Mouse (Mus musculus): Measurements from ENCODE around the gene Casz1. TPM values are rescaled to one million over a fixed set of nuclear protein-coding genes. Genes with fewer than 3 reads are reported as not detected.

The Casz1 gene
- polyA plus RNA-seq, 2 experiments, result 5.5 to 7.4 TPM

GRCm38 (mm10) chr4:148859415-148859814, 55.2 kb downstream of the Casz1 start:
- Histone ChIP-seq H3K27me3 (ENCODE audit: control insufficient read depth, insufficient read depth, low read length) (peaks cover 29% of the 10 kb centered on the region), H3K4me1 (ENCODE audit: control insufficient read depth, insufficient read depth, low read length) (peaks cover 9% of the 10 kb centered on the region), H3K27ac (replicated peaks; ENCODE audit: low read depth, low read length) (no peak overlapping the region), H3K9ac (ENCODE audit: low read depth, low read length, severe bottlenecking) (no peak overlapping the region), H3K4me2 (replicated peaks; ENCODE audit: low read depth, low read length, severe bottlenecking) (peak overlapping the region; percentile 44), H3K9me3 (ENCODE audit: control insufficient read depth, low read length) (no peaks in the 10 kb centered on the region), H3K36me3 (ENCODE audit: control insufficient read depth, insufficient read depth, low read length) (no peaks in the 10 kb centered on the region), H3K4me3 (replicated peaks; ENCODE audit: low read length) (peak overlapping the region; percentile 18)
- no peak for TF ChIP-seq POLR2A (IDR thresholded peaks at IDR 0.05; ENCODE audit: borderline replicate concordance, extremely low read depth, insufficient read depth, insufficient read length)
- DNase-seq (ENCODE audit: low spot score) (no peak), ATAC-seq (ENCODE audit: low FRiP score, low read depth) (0 out of 2 replicates have a peak, but pooled peaks have one; percentile 4)
- WGBS, result 46% methylated on average over 7 of the region's 7 CpGs

DNA sequence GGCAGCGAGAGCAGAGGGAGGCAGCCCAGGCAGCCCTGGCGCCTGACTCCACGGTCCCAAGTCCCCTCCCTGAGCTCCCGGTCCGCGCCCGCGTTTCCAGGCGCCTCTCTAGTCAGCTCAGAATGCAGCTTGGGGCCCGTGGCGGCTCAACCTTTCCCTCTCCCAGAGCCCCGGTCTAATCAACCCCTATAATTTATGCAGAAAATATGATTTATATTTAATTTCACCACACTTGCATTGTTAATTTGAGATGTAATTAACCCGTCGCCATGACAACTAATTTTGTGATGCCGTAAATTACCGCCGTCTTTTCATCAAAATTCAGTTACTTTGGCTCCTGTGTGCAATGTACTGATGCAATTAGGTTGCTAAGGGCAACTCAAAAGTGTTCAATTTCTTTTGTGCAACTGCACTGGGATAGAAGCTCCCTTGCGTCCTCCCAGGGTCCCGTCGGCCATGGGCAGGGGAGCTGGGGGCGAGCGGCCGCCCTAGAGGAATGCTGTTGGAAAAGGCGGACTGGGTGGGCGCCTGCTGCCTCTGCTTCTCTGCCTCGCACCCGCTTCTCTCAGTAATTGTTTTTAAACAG, 55.8 kb downstream of the Casz1 start:
- peaks cover 32% of the 10 kb centered on the region for H3K27me3 ChIP-seq (ENCODE audit: control insufficient read depth, insufficient read depth, low read length)
- DNase-seq (ENCODE audit: low spot score) (no peak), ATAC-seq (ENCODE audit: low FRiP score, low read depth) (peak; percentile 39)
- H3K9me3 ChIP-seq (ENCODE audit: control insufficient read depth, low read length), result no peaks in the 10 kb centered on the region
- 2% methylated on average over 27 of the region's 27 CpGs for WGBS
- TF ChIP-seq POLR2A (IDR thresholded peaks at IDR 0.05; ENCODE audit: borderline replicate concordance, extremely low read depth, insufficient read depth, insufficient read length), result no peak
- peaks cover 9% of the 10 kb centered on the region for H3K4me1 ChIP-seq (ENCODE audit: control insufficient read depth, insufficient read depth, low read length)
- H3K27ac ChIP-seq (replicated peaks; ENCODE audit: low read depth, low read length), result no peak overlapping the region
- peak overlapping the region; percentile 44 for H3K4me2 ChIP-seq (replicated peaks; ENCODE audit: low read depth, low read length, severe bottlenecking)
- no peaks in the 10 kb centered on the region for H3K36me3 ChIP-seq (ENCODE audit: control insufficient read depth, insufficient read depth, low read length)
- no peak overlapping the region for H3K9ac ChIP-seq (ENCODE audit: low read depth, low read length, severe bottlenecking)
- peak overlapping the region; percentile 18 for H3K4me3 ChIP-seq (replicated peaks; ENCODE audit: low read length)

DNA sequence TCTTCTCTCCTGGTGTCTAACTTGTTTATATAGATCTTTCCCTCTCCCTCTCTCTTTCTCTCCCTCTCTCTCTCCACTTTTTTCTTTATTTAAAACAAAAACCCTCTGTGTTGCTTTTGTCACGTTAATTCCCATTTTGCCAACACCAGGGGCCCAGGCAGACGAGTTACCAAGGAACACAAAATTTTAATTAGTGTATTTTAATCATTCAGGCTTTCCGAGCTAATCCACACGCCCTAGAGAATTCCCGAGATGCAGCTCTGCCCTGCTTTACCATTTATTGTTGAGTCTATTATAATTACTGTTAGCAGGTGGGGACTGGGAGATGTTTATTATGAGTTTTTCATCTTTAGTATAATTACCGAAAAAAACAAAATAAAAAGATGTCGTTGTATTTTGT, 56.4 kb downstream of the Casz1 start:
- no peak overlapping the region for H3K9ac ChIP-seq (ENCODE audit: low read depth, low read length, severe bottlenecking)

GRCm38 (mm10) chr4:148866812-148867470, 62.7 kb downstream of the Casz1 start:
- WGBS, result 6% methylated on average over 12 of the region's 12 CpGs
- ATAC-seq (ENCODE audit: low FRiP score, low read depth) (peak; percentile 13; the same call in 1 of the 2 replicates), DNase-seq (ENCODE audit: low spot score) (no peak)
- Histone ChIP-seq H3K4me2 (replicated peaks; ENCODE audit: low read depth, low read length, severe bottlenecking) (no peak overlapping the region), H3K27ac (replicated peaks; ENCODE audit: low read depth, low read length) (no peak overlapping the region), H3K9me3 (ENCODE audit: control insufficient read depth, low read length) (no peaks in the 10 kb centered on the region), H3K4me1 (ENCODE audit: control insufficient read depth, insufficient read depth, low read length) (peaks cover 16% of the 10 kb centered on the region), H3K36me3 (ENCODE audit: control insufficient read depth, insufficient read depth, low read length) (no peaks in the 10 kb centered on the region), H3K9ac (ENCODE audit: low read depth, low read length, severe bottlenecking) (no peak overlapping the region), H3K27me3 (ENCODE audit: control insufficient read depth, insufficient read depth, low read length) (peaks cover 20% of the 10 kb centered on the region), H3K4me3 (replicated peaks; ENCODE audit: low read length) (no peak overlapping the region)
- TF ChIP-seq POLR2A (IDR thresholded peaks at IDR 0.05; ENCODE audit: borderline replicate concordance, extremely low read depth, insufficient read depth, insufficient read length), result no peak

More for the DNA sequence above, 56.4 kb downstream of the Casz1 start:
- 31% methylated on average over 7 of the region's 7 CpGs for WGBS
- DNase-seq (ENCODE audit: low spot score), result no peak
- no peak for ATAC-seq (ENCODE audit: low FRiP score, low read depth)
- Histone ChIP-seq H3K9me3 (ENCODE audit: control insufficient read depth, low read length) (no peaks in the 10 kb centered on the region), H3K4me3 (replicated peaks; ENCODE audit: low read length) (peak overlapping the region; percentile 18), H3K4me1 (ENCODE audit: control insufficient read depth, insufficient read depth, low read length) (peaks cover 9% of the 10 kb centered on the region), H3K27me3 (ENCODE audit: control insufficient read depth, insufficient read depth, low read length) (peaks cover 32% of the 10 kb centered on the region), H3K36me3 (ENCODE audit: control insufficient read depth, insufficient read depth, low read length) (no peaks in the 10 kb centered on the region), H3K27ac (replicated peaks; ENCODE audit: low read depth, low read length) (no peak overlapping the region), H3K4me2 (replicated peaks; ENCODE audit: low read depth, low read length, severe bottlenecking) (peak overlapping the region; percentile 44)
- TF ChIP-seq POLR2A (IDR thresholded peaks at IDR 0.05; ENCODE audit: borderline replicate concordance, extremely low read depth, insufficient read depth, insufficient read length), result no peak

DNA sequence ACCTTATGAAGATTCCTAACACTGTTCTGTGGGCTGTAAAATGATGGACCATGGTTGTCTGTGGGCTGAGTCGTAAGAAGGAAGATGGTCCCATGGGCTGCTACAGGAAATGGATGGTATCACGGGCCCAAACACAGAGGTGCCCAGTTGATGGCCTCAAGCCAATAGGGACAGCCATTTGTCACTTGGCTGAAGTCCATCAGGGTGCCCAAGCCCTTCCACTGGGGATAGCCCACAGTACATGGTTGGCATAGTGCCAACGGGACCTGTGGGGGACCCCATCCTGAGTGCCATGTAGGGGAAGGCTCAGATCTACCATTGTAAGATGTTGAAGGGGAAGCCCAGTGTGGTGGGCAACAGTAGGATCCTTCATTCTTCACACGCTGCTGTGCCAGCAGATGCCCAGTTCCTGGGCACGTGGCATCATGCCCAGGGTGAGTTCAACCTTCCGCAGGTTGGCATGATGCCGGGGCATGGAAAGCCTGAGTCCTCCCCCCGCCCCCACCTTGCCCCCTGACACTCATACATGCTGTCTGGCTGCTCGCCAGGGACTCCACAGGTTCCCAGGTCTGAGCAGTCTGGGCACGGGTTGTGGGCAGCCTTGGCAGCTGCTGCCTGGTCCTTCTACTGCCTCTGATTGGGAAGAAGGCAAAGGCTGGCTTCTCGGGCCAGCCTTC, 63.6 kb downstream of the Casz1 start:
- TF ChIP-seq POLR2A (IDR thresholded peaks at IDR 0.05; ENCODE audit: borderline replicate concordance, extremely low read depth, insufficient read depth, insufficient read length), result no peak
- H3K9ac ChIP-seq (ENCODE audit: low read depth, low read length, severe bottlenecking), result no peak overlapping the region
- H3K36me3 ChIP-seq (ENCODE audit: control insufficient read depth, insufficient read depth, low read length), result no peaks in the 10 kb centered on the region
- ATAC-seq (ENCODE audit: low FRiP score, low read depth) (no peak), DNase-seq (ENCODE audit: low spot score) (no peak)
- 81% methylated on average over 11 of the region's 11 CpGs for WGBS
- H3K27me3 ChIP-seq (ENCODE audit: control insufficient read depth, insufficient read depth, low read length), result peaks cover 20% of the 10 kb centered on the region
- no peak overlapping the region for H3K4me2 ChIP-seq (replicated peaks; ENCODE audit: low read depth, low read length, severe bottlenecking)
- peaks cover 25% of the 10 kb centered on the region for H3K4me1 ChIP-seq (ENCODE audit: control insufficient read depth, insufficient read depth, low read length)
- H3K4me3 ChIP-seq (replicated peaks; ENCODE audit: low read length), result no peak overlapping the region
- no peak overlapping the region for H3K27ac ChIP-seq (replicated peaks; ENCODE audit: low read depth, low read length)
- no peaks in the 10 kb centered on the region for H3K9me3 ChIP-seq (ENCODE audit: control insufficient read depth, low read length)

All from limb, embryonic 14.5 days (tissue).